Mouse (Mus musculus): ENCODE measurements around the gene Sycp2l.

The Sycp2l gene

GRCm38 (mm10) chr13:41113940-41114339 is at the start of gene Sycp2l:
Sycp2l (plus strand) TSS chr13:41114307.
- DNase-seq (ENCODE audit: low spot score in 2 of 2): no peak

GRCm38 (mm10) chr13:41067618-41068017 is 46.5 kb upstream of the Sycp2l start:
- no peak for DNase-seq (ENCODE audit: low spot score in 2 of 2)

- no peak for DNase-seq (ENCODE audit: low spot score in 2 of 2)
Observed at GRCm38 (mm10) chr13:41071617-41072016, 42.5 kb upstream of the Sycp2l start.

- no peak for DNase-seq (ENCODE audit: low spot score in 2 of 2)
Observed at GRCm38 (mm10) chr13:41073819-41074218, 40.3 kb upstream of the Sycp2l start.

- DNase-seq (ENCODE audit: low spot score in 2 of 2): no peak
Observed at GRCm38 (mm10) chr13:41077921-41078320, 36.2 kb upstream of the Sycp2l start.

- no peak for DNase-seq (ENCODE audit: low spot score in 2 of 2)
Observed at GRCm38 (mm10) chr13:41078690-41079420, 35.3 kb upstream of the Sycp2l start.

GRCm38 (mm10) chr13:41079421-41079780 is 34.7 kb upstream of the Sycp2l start, which contains the start of gene Mak:
Mak (minus strand) TSS chr13:41079706.
- peak; percentile 44 to 57 for DNase-seq (ENCODE audit: low spot score in 2 of 2)

- no peak for DNase-seq (ENCODE audit: low spot score in 2 of 2)
Observed at GRCm38 (mm10) chr13:41079859-41080258, 34.2 kb upstream of the Sycp2l start.

- no peak for DNase-seq (ENCODE audit: low spot score in 2 of 2)
Observed at GRCm38 (mm10) chr13:41080700-41081099, 33.4 kb upstream of the Sycp2l start.

GRCm38 (mm10) chr13:41084521-41084920 is 29.6 kb upstream of the Sycp2l start:
- no peak for DNase-seq (ENCODE audit: low spot score in 2 of 2)

- DNase-seq (ENCODE audit: low spot score in 2 of 2): no peak
Observed at GRCm38 (mm10) chr13:41085140-41085539, 29.0 kb upstream of the Sycp2l start.

- DNase-seq (ENCODE audit: low spot score in 2 of 2): no peak
Observed at GRCm38 (mm10) chr13:41088746-41089145, 25.4 kb upstream of the Sycp2l start.

GRCm38 (mm10) chr13:41091271-41091670 is 22.8 kb upstream of the Sycp2l start:
- no peak for DNase-seq (ENCODE audit: low spot score in 2 of 2)

- DNase-seq (ENCODE audit: low spot score in 2 of 2): no peak
Observed at GRCm38 (mm10) chr13:41094160-41094559, 19.9 kb upstream of the Sycp2l start.

GRCm38 (mm10) chr13:41097324-41098058 is 16.6 kb upstream of the Sycp2l start:
- DNase-seq (ENCODE audit: low spot score in 2 of 2): no peak

- no peak for DNase-seq (ENCODE audit: low spot score in 2 of 2)
Observed at GRCm38 (mm10) chr13:41098325-41098724, 15.8 kb upstream of the Sycp2l start.

GRCm38 (mm10) chr13:41100031-41100430 is 14.1 kb upstream of the Sycp2l start:
- DNase-seq (ENCODE audit: low spot score in 2 of 2): no peak

GRCm38 (mm10) chr13:41103841-41104525 is 10.1 kb upstream of the Sycp2l start:
- no peak for DNase-seq (ENCODE audit: low spot score in 2 of 2)

- DNase-seq (ENCODE audit: low spot score in 2 of 2): no peak
Observed at GRCm38 (mm10) chr13:41105541-41105940, 8.6 kb upstream of the Sycp2l start.

- no peak for DNase-seq (ENCODE audit: low spot score in 2 of 2)
Observed at GRCm38 (mm10) chr13:41110935-41111334, 3.2 kb upstream of the Sycp2l start, which contains the start of gene Gcm2. Gcm2 (minus strand) TSS chr13:41111035.

- DNase-seq (ENCODE audit: low spot score in 2 of 2): no peak
Observed at GRCm38 (mm10) chr13:41119152-41119945, 5.2 kb downstream of the Sycp2l start.
